Mouse (Mus musculus) kidney, adult 8-10 months (tissue): Measurements from ENCODE around the gene Igfbp1.
"Not testable (repeated sequence)": the region's sequence is repeated elsewhere in the genome, so short reads cannot be mapped to it uniquely, and the experiment has no call there.

ENCODE experiments used
- DNase-seq, 2 experiments: peaks; one replicate each; pipeline ENCODE4 v3.0.0; 2022

Gene Igfbp1

GRCm38 (mm10) chr11:7198006-7198405, 424 bp downstream of the Igfbp1 start:
- DNase-seq, result no peak

GRCm38 (mm10) chr11:7198481-7199256, 1.1 kb downstream of the Igfbp1 start:
- no peak for DNase-seq

DNA sequence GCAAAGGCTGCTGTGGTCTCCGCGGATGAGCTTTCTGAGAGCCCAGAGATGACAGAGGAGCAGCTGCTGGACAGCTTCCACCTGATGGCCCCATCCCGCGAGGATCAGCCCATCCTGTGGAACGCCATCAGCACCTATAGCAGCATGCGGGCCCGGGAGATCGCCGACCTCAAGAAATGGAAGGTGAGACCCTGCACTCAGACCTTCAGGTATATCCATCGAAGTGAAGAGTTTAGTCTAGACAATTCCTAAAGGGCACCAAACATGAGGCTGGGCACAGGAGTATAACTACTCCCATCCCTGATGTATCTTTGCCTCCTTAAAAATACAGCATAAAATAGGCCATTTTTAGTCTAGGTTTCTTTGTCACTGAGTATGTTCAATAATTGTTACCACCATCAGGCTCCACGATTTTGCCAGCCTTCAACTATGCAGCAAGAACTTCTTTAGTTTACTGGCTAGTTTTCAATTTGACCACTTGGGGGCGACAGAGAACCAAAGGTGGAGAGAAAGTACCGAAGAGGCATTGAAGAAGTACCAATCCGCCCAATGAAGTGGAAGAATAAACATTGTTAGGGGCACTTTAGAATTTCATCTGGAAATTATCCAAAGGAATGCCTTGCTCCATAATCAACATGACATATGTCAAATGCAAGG, 2.3 kb downstream of the Igfbp1 start:
- DNase-seq, result peak; percentile 48 to 52

- no peak for DNase-seq
Observed at GRCm38 (mm10) chr11:7200393-7200783, 2.8 kb downstream of the Igfbp1 start.

- DNase-seq, result no peak
Observed at GRCm38 (mm10) chr11:7202206-7202605, 4.6 kb downstream of the Igfbp1 start.

DNA sequence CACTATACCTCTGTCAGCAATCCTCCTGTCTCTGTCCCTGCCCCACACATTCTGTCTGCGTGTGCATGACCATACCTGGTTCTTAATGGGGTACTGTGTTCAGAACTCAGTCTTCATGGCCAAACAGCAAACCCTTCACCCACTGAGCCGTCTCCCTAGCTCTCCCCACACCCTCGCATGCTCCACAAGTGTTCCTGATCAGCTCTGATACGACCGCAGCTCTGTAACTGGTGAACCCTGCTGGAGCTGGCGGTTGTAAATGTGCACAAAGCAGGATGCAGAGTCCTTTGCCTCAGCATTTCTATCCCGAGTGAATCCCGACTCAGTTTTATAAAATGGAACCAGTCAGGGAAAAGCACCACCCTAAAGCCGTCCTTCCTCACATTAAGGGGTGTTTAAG, 6.3 kb downstream of the Igfbp1 start:
- DNase-seq, result no peak

DNA sequence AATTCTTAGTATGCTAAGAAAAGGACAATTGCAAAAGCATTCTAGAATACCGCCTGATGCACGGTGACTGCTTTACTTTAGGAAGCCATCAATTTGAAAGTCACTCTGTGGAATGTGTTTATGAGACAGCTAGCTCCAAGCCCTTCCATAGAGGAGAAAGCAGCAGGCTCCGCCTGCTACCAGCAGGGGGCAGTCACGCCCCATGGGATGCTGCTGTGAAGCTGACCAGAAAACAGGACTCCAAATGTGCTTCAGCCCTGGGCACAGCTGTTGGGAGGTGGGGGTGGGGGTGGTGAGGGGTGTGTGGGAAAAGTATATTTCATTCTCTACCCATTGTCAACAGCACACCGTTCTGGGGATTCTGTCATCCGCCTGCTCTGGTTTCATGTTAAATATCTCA, 12.8 kb downstream of the Igfbp1 start:
- peak; percentile 59 to 75 for DNase-seq

DNA sequence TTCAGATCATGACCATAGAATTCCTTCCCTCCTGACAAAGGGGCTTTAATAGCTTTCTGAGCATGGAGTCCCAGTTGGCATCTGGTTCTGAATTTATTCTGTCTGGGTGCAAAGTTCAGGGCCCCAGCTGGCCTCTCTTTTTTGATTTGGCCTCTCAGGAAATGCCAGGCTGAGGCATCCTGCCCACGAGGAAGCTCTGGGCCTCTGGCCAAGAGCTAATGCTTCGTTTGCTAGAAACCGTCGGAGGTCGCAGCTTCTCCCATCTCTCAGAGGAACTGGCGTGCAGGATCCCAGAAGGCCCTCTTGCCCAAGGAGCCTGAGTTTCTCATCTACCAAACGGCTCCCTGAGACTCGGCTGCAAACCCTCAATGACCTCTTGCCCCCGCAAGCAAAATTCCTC, 13.6 kb downstream of the Igfbp1 start:
- peak; percentile 63 to 71 for DNase-seq

- no peak for DNase-seq
Observed at GRCm38 (mm10) chr11:7212126-7212798, 14.7 kb downstream of the Igfbp1 start.

DNA sequence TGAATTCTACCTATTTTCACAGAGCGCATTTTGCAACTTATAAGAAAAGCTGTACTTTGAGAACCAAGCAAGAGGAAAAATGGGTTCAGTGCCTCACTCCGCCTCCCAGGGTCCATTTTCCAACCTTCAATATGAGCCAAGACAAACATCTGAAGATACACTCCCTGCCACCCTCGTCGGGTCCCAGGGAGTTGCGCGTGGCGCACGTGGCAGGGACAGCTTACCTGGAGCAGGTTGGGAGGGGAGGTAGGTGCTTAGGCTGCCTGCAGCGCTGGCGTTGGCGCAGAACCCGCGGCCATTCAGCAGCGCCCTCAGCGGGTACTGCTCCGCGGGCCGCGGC, 15.5 kb downstream of the Igfbp1 start:
- DNase-seq, result no peak

- DNase-seq, result peak in 1 of 2 experiments; percentile 26
Observed at GRCm38 (mm10) chr11:7213501-7214341, 16.1 kb downstream of the Igfbp1 start, which contains the start of gene Igfbp3. TSS of gene Igfbp3 (minus strand) at chr11:7213923.

DNA sequence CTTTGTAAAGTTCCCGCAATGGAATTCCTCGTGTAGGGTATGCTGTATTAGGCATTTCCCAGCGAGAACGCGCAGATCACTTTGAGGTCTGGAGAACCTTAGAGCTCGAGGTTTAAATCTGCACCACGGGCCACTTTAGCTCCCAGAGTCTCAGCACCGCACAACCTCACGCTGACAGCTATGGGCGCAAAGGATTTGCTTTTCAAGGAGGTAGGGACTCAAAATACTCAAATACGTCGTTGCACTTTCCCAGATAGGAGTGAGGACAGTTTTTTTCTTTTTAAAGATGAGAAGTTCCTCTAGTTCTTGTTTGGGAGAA, 16.7 kb downstream of the Igfbp1 start:
- DNase-seq, result no peak

- peak; percentile 40 to 59 for DNase-seq
Observed at GRCm38 (mm10) chr11:7214761-7215160, 17.2 kb downstream of the Igfbp1 start.

DNA sequence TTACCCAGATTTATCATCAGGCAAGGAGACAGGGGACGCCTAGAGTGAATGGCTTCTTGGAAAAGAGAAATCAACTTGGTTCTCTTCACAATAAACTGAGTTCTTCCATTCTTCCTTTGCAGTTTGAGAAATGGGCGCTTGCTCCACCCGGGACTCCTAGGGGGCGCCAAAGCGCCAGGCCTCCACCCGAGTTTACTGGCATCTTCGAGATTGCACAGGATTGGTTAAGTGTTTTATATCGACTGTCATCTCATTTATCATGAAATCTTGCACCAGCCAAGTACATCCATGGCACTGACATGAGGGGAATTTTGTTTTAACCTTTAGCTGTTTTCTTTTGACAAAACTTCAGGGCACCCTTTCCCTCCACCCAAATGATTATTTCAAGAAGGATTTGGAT, 18.1 kb downstream of the Igfbp1 start:
- peak; percentile 43 to 74 for DNase-seq

DNA sequence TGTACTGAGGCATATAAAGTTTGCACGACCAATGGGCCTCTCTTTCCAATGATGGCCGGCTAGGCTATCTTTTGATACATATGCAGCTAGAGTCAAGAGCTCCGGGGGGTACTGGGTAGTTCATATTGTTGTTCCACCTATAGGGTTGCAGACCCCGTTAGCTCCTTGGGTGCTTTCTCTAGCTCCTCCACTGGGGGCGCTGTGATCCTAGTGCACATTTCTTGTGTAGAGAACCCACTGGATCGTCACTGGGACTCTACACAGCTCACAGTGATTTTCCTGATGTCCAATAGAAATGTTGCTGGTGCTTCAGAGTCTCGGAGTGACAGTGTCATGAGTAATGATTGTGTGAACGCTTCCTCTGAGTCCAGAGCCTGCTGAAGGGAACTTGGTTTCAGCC, 24.2 kb downstream of the Igfbp1 start:
- not testable (repeated sequence) for DNase-seq

GRCm38 (mm10) chr11:7226200-7226599, 28.6 kb downstream of the Igfbp1 start:
- no peak for DNase-seq

DNA sequence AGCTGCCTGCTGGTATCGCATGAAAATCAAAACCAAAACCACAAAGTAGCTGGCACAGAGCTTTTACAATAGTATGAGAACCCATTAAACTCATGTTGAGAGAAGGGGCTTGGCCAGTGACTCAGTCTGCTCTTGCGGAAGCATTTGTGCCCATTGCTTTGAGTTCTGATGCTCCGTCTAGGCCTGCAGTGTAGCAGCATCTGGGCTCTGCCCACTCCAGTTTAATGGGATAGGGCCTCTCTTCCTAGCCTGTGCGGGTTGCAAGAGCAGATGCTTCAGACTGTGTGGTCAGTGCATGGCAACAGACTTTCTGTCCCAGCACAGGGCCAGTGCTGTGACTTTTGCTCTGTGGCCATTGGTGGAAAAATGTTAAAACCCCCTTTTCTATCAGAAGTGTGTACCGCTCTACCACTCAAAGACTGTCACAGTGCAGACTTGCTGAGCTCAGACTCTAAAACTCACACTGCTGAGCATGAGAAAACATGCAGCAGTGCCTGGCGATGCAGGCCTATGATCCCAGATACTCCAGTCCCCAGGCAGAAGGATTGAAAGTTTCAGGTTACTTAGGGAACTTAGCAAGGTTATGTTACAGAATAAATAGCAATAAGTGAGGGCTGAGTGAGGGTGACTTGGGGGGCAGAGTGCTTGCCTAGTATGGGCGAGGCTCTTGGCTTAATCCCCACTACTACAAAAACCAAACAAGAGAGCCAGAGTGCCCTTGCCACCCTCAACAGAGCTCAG, 29.4 kb downstream of the Igfbp1 start:
- DNase-seq, result no peak

DNA sequence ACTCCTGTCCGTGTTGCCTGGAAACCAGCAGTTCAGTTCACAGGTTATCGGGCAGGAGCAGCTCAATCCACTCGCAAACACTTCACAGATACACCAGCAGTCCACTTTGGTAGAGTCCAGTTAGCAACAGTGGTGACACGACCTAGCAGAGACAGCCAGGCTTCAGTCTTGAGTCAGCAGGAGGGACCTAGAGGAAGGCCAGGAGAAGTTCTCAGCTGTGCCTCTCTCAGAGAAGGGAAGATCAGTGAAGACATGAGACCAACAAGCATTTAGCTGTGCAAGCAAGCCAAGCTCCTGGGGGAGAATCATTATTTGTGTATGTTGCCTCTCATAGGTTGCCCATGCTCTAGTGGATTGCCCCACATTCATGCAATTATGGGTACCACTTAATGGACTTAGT, 30.5 kb downstream of the Igfbp1 start:
- DNase-seq, result no peak

- peak; percentile 61 to 80 for DNase-seq
Observed at GRCm38 (mm10) chr11:7230000-7230399, 32.4 kb downstream of the Igfbp1 start.

GRCm38 (mm10) chr11:7231958-7232357, 34.4 kb downstream of the Igfbp1 start:
- no peak for DNase-seq

- no peak for DNase-seq
Observed at GRCm38 (mm10) chr11:7233333-7233732, 35.8 kb downstream of the Igfbp1 start.

- DNase-seq, result no peak
Observed at GRCm38 (mm10) chr11:7234436-7234835, 36.9 kb downstream of the Igfbp1 start.
